Mouse (Mus musculus): Measurements from ENCODE around the gene Mxd4. TPM values are rescaled to one million over a fixed set of nuclear protein-coding genes. Genes with fewer than 3 reads are reported as not detected.
A peak's percentile ranks its signal among the peaks of the same experiment; 100 is the strongest.

Gene Mxd4
- 20.1 and 21.2 TPM in 2 replicates for polyA plus RNA-seq (2015; fragmentation: Nextera tagmentation; extraction: Ambion mirVana)

GRCm38 (mm10) chr5:34187601-34188316, at the start of gene Mxd4:
Gene Mxd4, minus strand, starts transcription at chr5:34187720.
- Histone ChIP-seq H3K27ac (replicated peaks) (peak within 1 kb of the TSS; percentile 99), H3K27me3 (ENCODE audit: control insufficient read depth, insufficient read depth, low read length) (no peaks in the 10 kb centered on the region), H3K4me1 (replicated peaks; ENCODE audit: control insufficient read depth, insufficient read depth) (peaks cover 21% of the 10 kb centered on the region), H3K9me3 (ENCODE audit: control insufficient read depth, low read length) (no peaks in the 10 kb centered on the region), H3K4me3 (ENCODE audit: low read depth, low read length) (peak within 1 kb of the TSS; percentile 96), H3K4me2 (replicated peaks; ENCODE audit: low read depth) (peak within 1 kb of the TSS; percentile 79), H3K9ac (ENCODE audit: low read length) (peak within 1 kb of the TSS; percentile 93), H3K36me3 (ENCODE audit: control insufficient read depth, insufficient read depth, low read length) (no peaks in the 10 kb centered on the region)
- WGBS: under 1% methylated on average over 60 of the region's 60 CpGs
- TF ChIP-seq EP300 (optimal IDR thresholded peaks at IDR 0.05) (no peak), CTCF (IDR thresholded peaks at IDR 0.05; ENCODE audit: low read depth) (peak; percentile 2; the same call in 1 of the 2 replicates)
- DNase-seq (ENCODE audit: low spot score): peak; percentile 99
- peak; percentile 98 for ATAC-seq (ENCODE audit: low FRiP score, low TSS enrichment)

GRCm38 (mm10) chr5:34235898-34236420, 48.4 kb upstream of the Mxd4 start:
- no peak for ATAC-seq (ENCODE audit: low FRiP score, low TSS enrichment)
- DNase-seq (ENCODE audit: low spot score): peak; percentile 56

GRCm38 (mm10) chr5:34235056-34235455, 47.5 kb upstream of the Mxd4 start:
- ATAC-seq (ENCODE audit: low FRiP score, low TSS enrichment) (no peak), DNase-seq (ENCODE audit: low spot score) (no peak)
- 77% methylated on average over 4 of the region's 4 CpGs for whole genome bisulfite sequencing

More at GRCm38 (mm10) chr5:34235898-34236420, 48.4 kb upstream of the Mxd4 start:
- no peaks in the 10 kb centered on the region for H3K4me1 ChIP-seq (replicated peaks; ENCODE audit: control insufficient read depth, insufficient read depth)
- no peaks in the 10 kb centered on the region for H3K36me3 ChIP-seq (ENCODE audit: control insufficient read depth, insufficient read depth, low read length)
- TF ChIP-seq CTCF (IDR thresholded peaks at IDR 0.05; ENCODE audit: low read depth) (peak; percentile 83), EP300 (optimal IDR thresholded peaks at IDR 0.05) (no peak)
- no peaks in the 10 kb centered on the region for H3K27me3 ChIP-seq (ENCODE audit: control insufficient read depth, insufficient read depth, low read length)
- no peak overlapping the region for H3K4me2 ChIP-seq (replicated peaks; ENCODE audit: low read depth)
- H3K27ac ChIP-seq (replicated peaks): no peak overlapping the region
- 47% methylated on average over 10 of the region's 10 CpGs for WGBS
- no peak overlapping the region for H3K9ac ChIP-seq (ENCODE audit: low read length)
- no peak overlapping the region for H3K4me3 ChIP-seq (ENCODE audit: low read depth, low read length)
- no peaks in the 10 kb centered on the region for H3K9me3 ChIP-seq (ENCODE audit: control insufficient read depth, low read length)

GRCm38 (mm10) chr5:34233221-34233515, 45.6 kb upstream of the Mxd4 start:
- Histone ChIP-seq H3K27me3 (ENCODE audit: control insufficient read depth, insufficient read depth, low read length) (no peaks in the 10 kb centered on the region), H3K4me2 (replicated peaks; ENCODE audit: low read depth) (no peak overlapping the region), H3K4me1 (replicated peaks; ENCODE audit: control insufficient read depth, insufficient read depth) (no peaks in the 10 kb centered on the region), H3K4me3 (ENCODE audit: low read depth, low read length) (no peak overlapping the region), H3K9me3 (ENCODE audit: control insufficient read depth, low read length) (no peaks in the 10 kb centered on the region), H3K9ac (ENCODE audit: low read length) (no peak overlapping the region), H3K36me3 (ENCODE audit: control insufficient read depth, insufficient read depth, low read length) (no peaks in the 10 kb centered on the region), H3K27ac (replicated peaks) (no peak overlapping the region)
- 86% methylated on average over 6 of the region's 6 CpGs for WGBS
- no peak for ATAC-seq (ENCODE audit: low FRiP score, low TSS enrichment)
- TF ChIP-seq CTCF (IDR thresholded peaks at IDR 0.05; ENCODE audit: low read depth) (no peak), EP300 (optimal IDR thresholded peaks at IDR 0.05) (no peak)
- no peak for DNase-seq (ENCODE audit: low spot score)

More at GRCm38 (mm10) chr5:34235056-34235455, 47.5 kb upstream of the Mxd4 start:
- H3K9me3 ChIP-seq (ENCODE audit: control insufficient read depth, low read length): no peaks in the 10 kb centered on the region
- no peaks in the 10 kb centered on the region for H3K36me3 ChIP-seq (ENCODE audit: control insufficient read depth, insufficient read depth, low read length)
- TF ChIP-seq EP300 (optimal IDR thresholded peaks at IDR 0.05) (no peak), CTCF (IDR thresholded peaks at IDR 0.05; ENCODE audit: low read depth) (no peak)
- H3K9ac ChIP-seq (ENCODE audit: low read length): no peak overlapping the region
- H3K4me3 ChIP-seq (ENCODE audit: low read depth, low read length): no peak overlapping the region
- no peak overlapping the region for H3K27ac ChIP-seq (replicated peaks)
- no peak overlapping the region for H3K4me2 ChIP-seq (replicated peaks; ENCODE audit: low read depth)
- H3K27me3 ChIP-seq (ENCODE audit: control insufficient read depth, insufficient read depth, low read length): no peaks in the 10 kb centered on the region
- H3K4me1 ChIP-seq (replicated peaks; ENCODE audit: control insufficient read depth, insufficient read depth): no peaks in the 10 kb centered on the region

- no peak for TF ChIP-seq EP300 (optimal IDR thresholded peaks at IDR 0.05)
- no peak for TF ChIP-seq CTCF (IDR thresholded peaks at IDR 0.05; ENCODE audit: low read depth)
- Histone ChIP-seq H3K9me3 (ENCODE audit: control insufficient read depth, low read length) (no peaks in the 10 kb centered on the region), H3K4me3 (ENCODE audit: low read depth, low read length) (no peak overlapping the region), H3K27me3 (ENCODE audit: control insufficient read depth, insufficient read depth, low read length) (no peaks in the 10 kb centered on the region), H3K9ac (ENCODE audit: low read length) (no peak overlapping the region), H3K36me3 (ENCODE audit: control insufficient read depth, insufficient read depth, low read length) (no peaks in the 10 kb centered on the region), H3K27ac (replicated peaks) (no peak overlapping the region), H3K4me1 (replicated peaks; ENCODE audit: control insufficient read depth, insufficient read depth) (no peaks in the 10 kb centered on the region), H3K4me2 (replicated peaks; ENCODE audit: low read depth) (no peak overlapping the region)
- no peak for ATAC-seq (ENCODE audit: low FRiP score, low TSS enrichment)
- no peak for DNase-seq (ENCODE audit: low spot score)
- 73% methylated on average over 8 of the region's 8 CpGs for WGBS
Measured at GRCm38 (mm10) chr5:34232481-34233220, 45.1 kb upstream of the Mxd4 start.

- Histone ChIP-seq H3K4me3 (ENCODE audit: low read depth, low read length) (no peak overlapping the region), H3K27me3 (ENCODE audit: control insufficient read depth, insufficient read depth, low read length) (no peaks in the 10 kb centered on the region), H3K4me1 (replicated peaks; ENCODE audit: control insufficient read depth, insufficient read depth) (no peaks in the 10 kb centered on the region), H3K27ac (replicated peaks) (no peak overlapping the region), H3K4me2 (replicated peaks; ENCODE audit: low read depth) (no peak overlapping the region), H3K9ac (ENCODE audit: low read length) (no peak overlapping the region), H3K36me3 (ENCODE audit: control insufficient read depth, insufficient read depth, low read length) (no peaks in the 10 kb centered on the region), H3K9me3 (ENCODE audit: control insufficient read depth, low read length) (no peaks in the 10 kb centered on the region)
- no peak for ATAC-seq (ENCODE audit: low FRiP score, low TSS enrichment)
- DNase-seq (ENCODE audit: low spot score): no peak
- TF ChIP-seq CTCF (IDR thresholded peaks at IDR 0.05; ENCODE audit: low read depth) (no peak), EP300 (optimal IDR thresholded peaks at IDR 0.05) (no peak)
- 77% methylated on average over 6 of the region's 6 CpGs for WGBS
Measured at GRCm38 (mm10) chr5:34231901-34232300, 44.4 kb upstream of the Mxd4 start.

All from stomach, postnatal 0 days (tissue).